Mouse (Mus musculus): ENCODE measurements at regions not wholly inside any gene's neighbourhood (a gene's known extent, or its start where the extent isn't known, plus 50 kb on each side); places are given as distances from the start of the nearest gene placed in this dataset.

DNA sequence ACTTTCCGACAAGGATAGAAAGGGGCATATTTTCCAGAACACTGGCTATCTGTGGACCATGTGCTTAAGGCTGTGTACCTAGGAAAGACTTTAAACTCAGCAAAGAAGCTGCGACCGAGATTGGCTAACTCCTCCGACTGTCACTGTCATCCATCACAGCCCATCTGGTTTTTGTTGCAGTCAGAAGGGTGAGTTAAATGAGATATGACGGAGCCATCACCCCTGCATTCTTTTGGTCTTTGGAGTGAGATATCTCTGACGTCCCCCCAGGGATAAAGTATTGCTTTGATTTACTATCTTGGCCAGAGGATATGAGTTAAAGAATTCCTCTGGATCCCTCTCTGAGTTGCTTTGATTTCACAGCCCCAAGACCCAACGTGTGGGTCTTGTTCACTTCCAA, 160.0 kb upstream of the Ubash3b start:
- no peak for DNase-seq (ENCODE audit: low spot score)

DNA sequence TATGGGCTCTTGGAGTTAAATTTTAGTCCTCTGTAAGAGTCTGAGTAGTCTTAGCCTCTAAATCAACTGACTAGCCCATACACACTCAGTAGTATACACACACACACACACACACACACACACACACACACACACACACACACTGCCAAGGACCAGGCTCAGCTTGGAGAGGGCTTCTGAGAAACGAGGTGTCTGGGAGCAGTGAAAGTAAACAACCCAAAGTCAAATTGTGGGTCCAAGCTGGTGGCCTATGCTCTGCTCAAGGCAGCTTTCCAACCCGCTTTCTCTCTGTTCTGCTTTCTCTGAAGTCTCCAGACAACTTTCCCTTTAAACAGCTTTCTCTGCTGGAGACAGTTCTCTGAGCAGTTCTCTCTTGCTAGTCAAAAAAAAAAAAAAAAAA, 157.6 kb upstream of the Ubash3b start:
- DNase-seq (ENCODE audit: low spot score), result no peak

DNA sequence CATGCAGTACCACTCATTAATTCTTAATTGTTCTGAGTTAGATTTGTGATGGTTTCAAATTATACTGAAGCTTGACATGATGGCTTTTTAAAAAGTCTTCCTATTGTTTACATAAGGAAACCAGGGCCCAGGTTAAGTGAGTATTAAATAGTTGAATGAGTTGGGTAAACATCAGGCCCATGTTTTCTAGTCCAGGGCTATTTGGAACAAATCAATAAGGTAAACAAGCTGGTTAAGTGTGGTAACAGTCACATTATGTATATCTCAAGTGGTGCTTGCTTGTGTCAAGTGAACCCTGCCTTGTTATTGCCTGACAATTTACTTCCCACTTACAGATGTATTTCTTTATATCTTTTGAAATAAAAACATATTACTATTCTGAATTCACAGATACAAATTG, 144.7 kb upstream of the Ubash3b start:
- no peak for DNase-seq (ENCODE audit: low spot score)

DNA sequence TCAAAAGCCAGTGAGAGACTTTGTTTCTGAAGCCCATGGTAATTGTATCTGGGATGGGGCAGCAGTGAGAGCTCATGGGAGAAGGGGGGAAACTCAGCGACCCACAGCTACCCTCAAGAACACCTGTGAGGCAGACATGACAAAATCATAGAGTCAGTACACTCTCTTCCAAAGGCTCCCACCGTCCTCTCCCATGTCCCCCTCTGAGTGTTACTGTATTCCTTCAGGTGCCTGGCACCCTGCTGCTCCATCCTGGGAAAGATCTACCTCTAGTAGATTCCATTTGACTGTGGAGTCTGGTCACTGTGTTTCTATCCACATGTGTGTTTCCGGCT, 142.0 kb upstream of the Ubash3b start:
- DNase-seq (ENCODE audit: low spot score), result no peak

DNA sequence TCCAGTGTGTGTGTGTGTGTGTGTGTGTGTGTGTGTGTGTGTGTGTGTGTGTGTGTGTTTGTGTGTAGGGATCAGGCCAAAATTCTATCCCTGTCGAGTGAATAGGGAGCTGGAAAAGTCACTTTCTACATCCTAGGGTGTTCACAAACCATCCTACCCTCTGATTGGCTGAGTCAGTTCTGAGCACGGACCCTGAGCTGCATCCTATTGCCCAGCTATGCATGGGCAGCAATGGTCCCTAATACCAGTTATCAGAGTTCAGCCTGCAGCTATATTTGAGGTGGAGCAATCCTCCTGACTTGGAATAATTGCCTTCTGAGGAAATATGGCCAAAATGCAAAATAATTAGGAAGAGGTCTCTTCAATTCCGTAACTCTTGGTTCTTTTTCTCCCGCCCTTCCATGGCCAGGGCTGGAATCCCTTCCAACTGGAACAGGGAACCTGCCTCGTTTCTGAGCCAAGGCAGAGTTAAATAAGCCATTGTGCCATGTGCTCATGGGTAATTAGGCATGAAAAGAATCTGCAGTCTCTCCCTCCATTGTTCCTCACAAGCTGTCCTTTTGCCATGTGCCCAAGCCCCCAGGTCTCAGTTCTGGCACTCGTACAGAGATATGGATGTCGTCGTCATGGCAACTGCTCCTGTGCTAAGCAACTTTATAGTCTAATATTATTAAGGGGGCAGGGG, 141.5 kb upstream of the Ubash3b start:
- DNase-seq (ENCODE audit: low spot score), result no peak

DNA sequence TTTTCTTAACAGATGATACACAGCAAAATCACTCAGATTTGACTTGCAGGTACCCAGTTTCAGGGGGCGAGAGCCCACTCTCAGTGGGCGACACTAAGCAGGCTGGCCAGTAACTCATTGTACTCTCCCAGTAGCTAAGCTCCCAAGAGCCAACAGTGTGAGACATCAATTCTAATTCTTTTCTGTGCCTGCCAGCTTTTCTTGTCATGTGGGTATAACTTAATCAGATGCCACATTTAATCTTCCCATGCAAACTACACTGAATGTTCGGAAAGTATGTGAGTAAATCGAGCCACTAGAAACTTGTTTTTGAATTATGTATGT, 124.6 kb upstream of the Ubash3b start:
- DNase-seq (ENCODE audit: low spot score), result no peak

DNA sequence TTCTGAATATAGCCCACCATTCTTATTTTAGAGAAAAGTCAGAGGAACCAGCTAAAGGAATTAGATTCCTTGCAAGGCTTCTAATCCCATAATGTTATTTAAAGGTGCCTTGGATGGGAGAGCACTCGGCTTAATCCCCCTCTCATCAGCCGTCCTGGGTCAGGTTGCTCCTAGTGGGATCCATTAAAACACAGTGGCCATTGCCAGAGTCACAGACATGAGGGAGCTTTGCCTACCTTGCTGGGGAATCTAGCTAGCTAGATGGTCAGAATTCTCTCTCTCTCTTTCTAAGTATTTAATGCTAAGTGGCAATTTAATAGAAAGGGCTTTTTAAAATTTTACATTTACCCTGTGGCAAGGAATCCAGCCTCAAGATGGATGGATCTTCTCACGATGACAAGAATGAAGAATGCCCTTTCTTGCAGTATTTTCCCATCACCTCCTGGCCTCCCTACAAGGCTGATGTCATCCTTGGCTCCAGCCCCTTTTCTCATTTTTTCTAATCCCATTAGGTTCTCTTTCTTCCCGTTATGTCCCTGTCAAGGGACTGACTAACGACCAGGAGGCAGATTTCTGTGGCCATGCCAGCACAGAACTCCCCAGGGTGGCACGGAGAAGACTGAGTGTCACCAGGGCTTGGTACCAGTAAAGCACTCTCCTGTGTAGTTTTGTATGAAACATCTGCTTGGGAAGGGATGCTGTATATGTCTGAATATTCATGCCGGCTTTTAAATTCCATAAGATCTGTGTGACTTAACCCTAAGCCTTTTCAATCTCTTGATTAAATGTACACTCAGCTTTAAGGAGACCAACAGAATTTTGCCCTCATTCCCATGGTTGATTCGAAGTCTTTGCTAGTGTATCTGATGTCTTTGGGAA, 124.0 kb upstream of the Ubash3b start:
- DNase-seq (ENCODE audit: low spot score), result no peak

DNA sequence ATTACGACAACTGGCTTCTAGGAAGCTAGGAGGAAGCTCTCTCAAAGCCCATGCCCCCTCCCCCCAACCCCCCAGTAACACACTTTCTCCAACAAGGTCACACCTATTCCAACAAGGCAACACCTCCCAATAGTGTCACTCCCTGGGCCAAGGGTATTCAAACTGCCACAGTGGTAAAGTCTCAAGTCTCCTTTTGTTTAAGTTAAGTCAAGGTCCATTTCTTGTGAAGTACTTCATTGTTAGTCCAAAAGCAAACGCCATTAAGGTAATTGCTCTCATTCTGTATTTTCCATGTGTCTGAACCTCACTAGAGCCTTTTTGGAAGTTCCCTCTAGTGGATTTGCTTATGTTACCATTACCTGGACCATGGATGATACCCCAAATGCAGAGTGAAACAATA, 116.2 kb upstream of the Ubash3b start:
- DNase-seq (ENCODE audit: low spot score), result no peak

DNA sequence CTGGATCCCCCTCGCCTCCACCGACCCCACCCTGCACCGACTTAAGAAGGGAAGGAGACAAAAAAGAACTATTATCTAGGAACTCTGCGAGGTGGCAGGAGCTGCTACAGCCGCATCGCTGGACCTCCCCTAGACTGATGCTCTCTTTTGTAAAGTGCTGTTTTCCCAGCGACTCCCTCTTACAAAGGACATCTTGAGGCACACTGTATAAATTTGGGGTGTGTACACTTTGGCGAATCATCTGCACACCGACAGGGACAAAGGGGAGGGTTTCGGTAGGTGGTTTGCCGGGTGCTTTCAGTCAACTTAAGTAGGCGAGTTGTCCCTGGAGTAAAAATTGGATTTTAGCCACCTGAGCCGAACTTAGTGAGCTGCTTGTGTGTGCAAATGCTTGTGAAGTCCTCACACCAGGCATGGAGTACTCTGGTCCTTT, 112.4 kb upstream of the Ubash3b start:
- no peak for DNase-seq (ENCODE audit: low spot score)

DNA sequence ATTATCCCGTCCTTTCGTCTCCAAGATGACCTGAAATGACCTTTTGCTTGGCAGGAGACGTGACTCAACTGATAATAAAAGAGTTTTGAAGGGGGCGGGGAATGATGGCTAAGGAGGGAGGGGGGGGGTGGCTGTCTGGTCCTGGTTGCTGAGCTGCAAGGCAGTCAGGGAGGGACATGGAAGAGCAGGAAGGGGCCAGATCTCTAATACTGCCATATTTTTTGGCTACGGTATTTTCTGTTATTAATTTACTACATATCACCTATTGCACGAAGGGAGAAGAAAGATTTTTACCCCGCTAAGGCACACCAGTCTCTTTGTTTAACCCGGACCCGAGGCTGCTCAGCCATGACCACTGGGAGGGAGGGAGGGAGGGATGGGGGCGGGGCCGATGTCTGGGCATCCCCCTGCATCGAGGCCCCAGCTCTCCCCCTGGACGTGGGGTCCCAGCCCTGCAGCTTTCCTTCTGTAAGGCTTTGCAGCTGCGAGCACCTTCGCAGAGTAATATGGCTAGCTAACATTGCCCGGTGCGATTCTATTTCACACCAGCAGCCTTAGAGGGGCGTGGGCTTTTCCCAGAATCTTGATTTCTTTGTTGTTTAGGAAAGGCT, 111.8 kb upstream of the Ubash3b start:
- DNase-seq (ENCODE audit: low spot score), result no peak

DNA sequence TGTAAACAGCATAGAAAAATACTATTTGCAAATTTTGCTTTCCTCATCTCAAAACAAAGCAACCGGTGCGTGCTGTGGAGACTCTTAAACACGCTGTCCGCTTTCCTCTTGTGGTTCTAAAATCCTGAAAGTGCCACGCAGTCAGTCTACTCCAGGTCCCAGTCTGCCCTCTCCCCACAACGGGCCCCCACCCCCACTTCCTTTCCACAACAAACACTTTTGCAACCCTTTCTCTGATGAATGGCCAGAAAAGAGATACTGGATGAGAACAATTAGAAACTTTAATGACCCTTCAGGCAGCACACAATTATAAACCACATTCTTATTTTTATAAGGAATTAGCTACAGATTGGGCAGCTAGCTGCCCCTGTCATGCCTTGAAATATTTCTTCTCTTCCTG, 111.1 kb upstream of the Ubash3b start:
- DNase-seq (ENCODE audit: low spot score), result no peak

DNA sequence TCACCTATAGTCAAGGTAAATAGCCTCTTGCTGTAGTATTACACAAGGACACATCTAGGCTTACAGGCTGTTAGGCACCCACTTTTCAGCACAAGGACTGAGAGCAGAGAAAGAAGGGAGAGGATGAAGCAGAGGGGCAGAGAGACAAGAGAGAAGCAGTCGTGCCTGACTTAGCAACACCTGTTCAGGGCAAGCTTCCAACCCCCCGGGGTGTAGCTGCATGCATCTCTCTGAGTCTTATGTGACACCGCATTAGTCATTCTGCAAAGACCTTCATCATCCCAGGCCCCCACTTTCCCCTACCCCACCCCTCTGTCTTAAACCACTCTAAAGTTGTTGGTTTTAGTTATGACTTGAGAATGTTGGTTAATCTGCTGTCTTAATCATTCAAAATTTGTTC, 106.6 kb upstream of the Ubash3b start:
- no peak for DNase-seq (ENCODE audit: low spot score)

DNA sequence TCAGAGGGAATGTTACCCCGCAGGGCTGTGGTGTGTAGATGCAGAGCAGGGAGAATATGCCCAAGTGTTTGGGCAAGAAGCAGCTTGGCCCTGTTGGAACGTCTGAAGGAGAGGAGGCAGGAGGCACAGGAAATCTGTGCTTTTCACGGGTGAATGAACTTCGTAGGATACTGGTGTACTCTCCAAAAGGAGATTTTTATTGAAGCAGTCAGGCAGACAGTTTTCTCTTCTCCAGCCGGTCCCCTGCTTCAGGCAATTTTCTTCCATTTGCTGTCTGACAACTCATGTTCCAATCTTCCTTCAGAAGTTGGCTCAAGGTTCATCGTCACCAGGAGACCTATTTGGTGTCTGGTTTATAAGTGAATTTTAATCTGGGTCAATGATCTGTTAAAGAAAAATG, 103.0 kb upstream of the Ubash3b start:
- DNase-seq (ENCODE audit: low spot score), result no peak

DNA sequence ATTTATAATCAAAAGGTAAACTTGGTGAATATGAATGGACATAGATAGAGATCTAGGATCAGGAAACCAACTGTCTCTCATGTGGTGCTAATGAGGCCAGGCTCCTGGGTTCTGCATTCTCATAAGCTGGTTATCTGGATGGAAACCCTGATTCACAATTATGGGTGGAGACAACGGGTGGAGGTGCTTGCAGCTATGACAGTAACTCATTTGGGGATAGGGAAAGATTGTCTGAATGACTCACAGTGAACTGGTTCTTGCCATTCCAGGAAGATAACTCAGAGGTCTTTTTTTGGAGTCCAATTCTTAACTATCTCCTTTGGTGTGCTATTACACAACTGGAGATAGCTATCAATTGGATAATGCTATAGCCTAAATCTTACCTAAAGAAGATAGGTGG, 95.7 kb upstream of the Ubash3b start:
- no peak for DNase-seq (ENCODE audit: low spot score)

DNA sequence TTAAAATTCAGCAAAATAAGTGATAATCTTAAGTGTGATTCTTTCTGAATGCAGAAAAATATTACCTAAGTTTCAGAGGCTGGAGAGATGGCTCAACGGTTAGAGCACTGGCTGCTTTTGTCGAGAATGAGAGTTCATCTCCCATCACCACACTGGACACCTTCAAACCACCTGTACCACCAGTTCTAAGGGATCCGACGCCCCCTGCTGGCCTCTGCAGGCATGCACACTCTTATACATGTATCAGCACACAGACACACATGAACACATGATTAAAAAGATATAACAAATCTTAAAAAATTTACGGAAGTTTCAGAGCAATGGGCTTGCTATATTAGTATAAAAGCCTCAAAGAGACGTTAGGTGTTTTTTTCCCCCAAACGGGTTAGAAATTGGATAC, 80.9 kb upstream of the Ubash3b start:
- DNase-seq (ENCODE audit: low spot score), result no peak

DNA sequence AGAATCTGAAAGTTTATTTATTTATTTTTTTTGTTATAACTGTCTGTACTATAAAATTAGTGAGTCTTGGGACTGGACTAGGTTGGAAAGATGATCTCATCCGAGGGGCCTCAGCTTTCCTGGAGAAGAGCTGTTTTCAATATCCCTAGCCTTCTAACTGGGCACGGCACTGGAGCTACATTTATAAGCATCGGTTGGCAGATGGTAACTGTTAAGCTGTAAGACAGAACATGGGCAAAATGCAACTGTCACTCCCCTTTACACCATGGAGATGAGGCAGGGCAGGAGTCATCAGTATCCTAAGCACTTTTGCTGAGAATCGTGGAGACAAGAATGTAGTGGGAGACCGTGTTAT, 77.6 kb upstream of the Ubash3b start:
- no peak for DNase-seq (ENCODE audit: low spot score)

DNA sequence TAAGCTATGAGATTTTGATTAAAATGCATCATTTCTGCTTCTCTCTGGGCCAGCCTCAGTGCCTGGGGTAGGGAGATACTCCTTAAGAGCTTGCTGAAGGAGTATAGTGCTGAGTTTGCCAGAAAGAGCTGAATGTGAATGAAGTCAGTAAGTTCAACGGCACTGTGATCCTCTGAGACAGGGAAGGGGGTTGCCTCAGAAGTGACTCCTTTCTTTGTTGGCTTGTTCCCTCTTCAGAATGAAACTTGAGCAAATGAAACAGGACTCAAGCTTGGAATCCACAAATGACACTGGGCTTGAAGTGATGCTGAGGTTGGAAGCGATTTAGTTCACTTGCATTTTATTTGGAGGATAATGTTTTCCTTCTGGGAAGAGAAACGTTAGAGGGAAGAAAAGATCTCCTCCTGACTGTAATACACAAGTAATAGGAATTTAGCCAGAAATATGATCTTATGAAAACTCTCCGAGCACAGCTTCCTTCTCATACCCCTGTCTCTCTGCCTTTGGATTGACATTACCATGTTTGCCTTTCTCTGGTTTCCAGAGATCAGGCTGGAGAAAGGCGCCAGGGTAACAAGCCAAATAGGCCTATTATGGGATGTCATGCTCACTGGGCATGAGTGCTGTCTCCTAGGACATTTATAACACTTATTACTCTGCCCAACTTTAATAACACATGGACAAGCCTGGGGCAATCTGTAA, 77.0 kb upstream of the Ubash3b start:
- DNase-seq (ENCODE audit: low spot score), result no peak

DNA sequence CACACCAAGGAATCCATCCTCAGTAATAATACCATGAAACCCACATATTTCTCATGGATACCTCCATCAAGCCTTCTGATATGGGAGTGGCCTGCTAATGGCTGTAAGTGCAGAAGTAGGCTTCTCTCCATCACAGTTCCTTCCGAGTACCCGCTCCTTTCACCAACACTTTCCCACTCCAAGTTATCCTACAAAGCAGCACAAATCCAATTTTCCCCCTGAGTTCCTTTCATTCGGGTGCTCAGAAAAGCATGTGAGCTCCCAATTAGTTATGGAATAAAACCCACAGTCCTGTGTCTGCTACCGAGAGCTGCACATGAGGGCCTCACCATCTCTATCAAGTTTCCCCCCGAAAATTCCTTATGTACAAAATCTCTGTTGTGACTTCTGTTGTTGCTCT, 75.8 kb upstream of the Ubash3b start:
- DNase-seq (ENCODE audit: low spot score), result no peak

DNA sequence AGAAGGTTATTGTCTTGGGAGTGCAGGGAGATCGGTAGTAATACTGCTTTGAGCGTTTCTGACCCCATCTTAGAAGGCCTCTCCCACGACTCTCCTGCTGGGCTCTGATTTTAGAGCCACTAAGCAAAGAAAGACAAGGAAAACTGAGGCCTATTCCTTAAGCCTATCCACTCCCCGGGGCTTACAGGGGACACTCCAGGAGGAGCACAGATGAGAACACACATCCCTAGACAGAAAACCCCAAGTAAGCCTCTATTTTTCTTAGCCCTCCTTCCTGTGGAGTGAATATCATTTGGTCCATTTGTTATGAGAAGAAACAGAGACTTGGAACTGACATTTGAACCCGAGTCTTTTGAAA, 67.7 kb upstream of the Ubash3b start:
- DNase-seq (ENCODE audit: low spot score), result no peak

DNA sequence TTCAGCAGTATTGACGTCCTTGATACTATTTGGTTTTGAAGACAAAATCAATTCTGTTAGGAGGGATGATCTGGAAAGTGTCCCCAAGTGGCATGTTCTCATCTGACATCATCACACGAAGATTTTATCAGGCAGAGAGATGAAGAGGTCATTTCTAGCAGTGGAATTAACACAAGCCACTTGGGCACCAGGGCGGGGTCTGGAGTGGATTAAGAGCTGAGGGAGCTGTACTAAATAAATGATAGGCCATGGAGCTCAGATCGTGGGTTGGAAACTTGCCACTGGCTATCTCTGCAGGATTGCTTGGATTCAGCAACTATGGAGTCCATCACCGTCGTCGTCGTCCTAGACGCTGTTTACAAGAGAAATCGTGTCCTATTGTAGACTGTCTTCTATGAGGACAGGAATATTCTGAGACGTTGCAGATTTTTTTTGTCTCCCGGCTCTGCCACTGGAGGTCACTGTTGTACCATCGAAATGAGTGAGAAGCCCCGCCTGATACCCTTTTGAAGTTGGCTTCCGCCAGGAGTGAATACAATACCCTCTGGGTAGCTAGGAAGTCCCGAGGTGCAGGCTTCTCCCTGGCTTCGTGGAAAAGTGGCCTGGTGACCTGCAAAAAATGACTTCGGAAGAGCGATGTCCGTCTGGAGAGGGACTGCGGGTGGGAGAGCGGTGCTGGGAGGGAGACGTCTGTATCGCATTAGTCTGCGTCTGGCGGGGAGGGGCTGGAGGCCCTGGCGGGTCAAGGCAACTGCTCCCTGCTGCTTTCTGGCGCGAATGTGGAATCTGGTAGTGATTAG, 67.1 kb upstream of the Ubash3b start:
- peak; percentile 89 for DNase-seq (ENCODE audit: low spot score)

DNA sequence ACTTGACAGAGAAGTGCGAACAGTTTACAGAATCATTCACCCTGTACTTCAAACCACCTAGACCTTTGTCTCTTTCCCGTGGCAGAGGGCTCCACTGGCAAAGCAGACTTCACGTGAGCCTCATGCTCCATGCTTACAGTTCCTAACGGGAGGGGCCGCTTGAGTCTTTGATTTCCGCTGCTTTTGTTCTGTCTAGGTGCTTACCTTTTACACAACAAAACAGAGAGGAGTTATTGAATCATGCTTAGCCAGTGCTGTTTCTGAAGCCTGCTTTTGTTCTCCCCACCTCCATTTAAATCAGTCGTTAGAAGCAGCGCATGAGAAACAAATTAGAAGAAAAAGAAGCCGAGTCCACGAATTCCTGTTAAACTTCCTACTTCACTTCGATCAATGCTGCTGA, 61.9 kb upstream of the Ubash3b start:
- DNase-seq (ENCODE audit: low spot score), result no peak

DNA sequence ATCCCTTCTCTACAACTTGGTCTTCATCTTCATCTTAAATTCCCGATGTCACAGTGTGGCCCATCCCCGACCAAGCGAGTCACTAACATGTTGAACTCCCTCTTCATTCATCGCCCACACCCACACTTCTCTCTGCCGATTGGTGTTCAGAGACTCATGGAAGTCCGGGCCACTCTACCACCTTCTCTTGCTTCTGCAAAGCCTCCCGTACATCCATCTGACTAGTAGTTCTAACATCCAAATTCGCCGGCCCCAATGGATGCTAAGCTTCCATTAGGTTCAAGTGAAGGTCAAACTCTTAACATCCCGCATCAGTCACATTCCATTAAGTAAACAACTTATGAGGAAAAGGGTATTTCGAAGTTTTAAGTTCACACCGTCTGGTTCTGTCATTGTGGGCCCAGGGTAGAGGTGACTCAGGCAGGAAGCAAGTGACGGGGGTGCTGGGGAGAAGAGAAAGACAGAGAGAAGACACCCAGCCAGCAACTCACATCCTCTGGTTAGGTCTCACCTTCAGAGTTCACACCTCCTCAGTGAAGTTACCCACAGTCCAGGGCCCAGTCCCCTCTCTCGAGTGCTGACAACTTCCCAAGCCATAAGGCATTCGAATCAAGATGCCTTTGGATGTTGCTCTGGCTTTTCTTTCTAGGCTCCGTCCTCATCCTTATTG, 61.0 kb upstream of the Ubash3b start:
- DNase-seq (ENCODE audit: low spot score), result no peak
